Mouse (Mus musculus): ENCODE data around the gene Gm10799.

DNA sequence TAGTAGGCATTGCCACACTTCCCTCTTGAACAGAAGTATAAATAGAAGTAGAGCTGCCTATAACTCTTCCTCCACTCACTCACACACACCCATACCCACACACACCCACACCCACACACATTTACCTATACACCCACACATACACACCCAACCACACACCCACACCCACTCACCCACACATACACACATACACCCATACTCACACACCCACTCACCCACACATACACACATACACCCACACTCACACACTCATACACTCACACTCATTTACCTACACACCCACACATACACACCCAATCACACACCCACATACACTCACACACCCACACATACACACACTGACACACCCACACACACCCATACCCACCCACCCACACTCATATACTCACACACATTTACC, 14.1 kb upstream of the Gm10799 start:
- TF ChIP-seq MAX (IDR thresholded peaks at IDR 0.05; ENCODE audit: low read depth): no peak
- no peak for TF ChIP-seq POLR2A (IDR thresholded peaks at IDR 0.05; ENCODE audit: insufficient read length, low read depth)
- TF ChIP-seq USF1 (IDR thresholded peaks at IDR 0.05; ENCODE audit: low read depth): no peak
- TF ChIP-seq E2F4 (IDR thresholded peaks at IDR 0.05; ENCODE audit: insufficient read depth): no peak
- TF ChIP-seq TCF3 (IDR thresholded peaks at IDR 0.05; ENCODE audit: insufficient read length, low read depth): no peak
- TF ChIP-seq TCF12 (IDR thresholded peaks at IDR 0.05; ENCODE audit: insufficient read depth, poor library complexity, severe bottlenecking): no peak
- no peak for TF ChIP-seq POLR2AphosphoS2 (IDR thresholded peaks at IDR 0.05; ENCODE audit: insufficient read length, low read depth)
- no peak for TF ChIP-seq MYOG (IDR thresholded peaks at IDR 0.05; ENCODE audit: control insufficient read depth in 1 of 3, insufficient read depth in 1 of 3, insufficient read length in 2 of 3, low read depth in 2 of 3)
- no peak for TF ChIP-seq MYOD1 (IDR thresholded peaks at IDR 0.05; ENCODE audit: control insufficient read depth in 1 of 3, insufficient read length in 2 of 3, low read depth in 2 of 3)
- TF ChIP-seq SRF (IDR thresholded peaks at IDR 0.05; ENCODE audit: control insufficient read depth, insufficient read length, low read depth): no peak
